Mouse (Mus musculus): ENCODE results near the gene Gtpbp2. TPM values are rescaled to one million over a fixed set of nuclear protein-coding genes. Genes with fewer than 3 reads are reported as not detected.
A peak's percentile ranks its signal among the peaks of the same experiment; 100 is the strongest.

Gtpbp2 gene
- polyA plus RNA-seq, 1 experiment from 2014 or later: 29.9 TPM

- 6% methylated on average over 37 of the region's 37 CpGs for WGBS
- Histone ChIP-seq H3K27ac (ENCODE audit: low read depth) (0 out of 2 replicates have a peak within 1 kb of the TSS, but pooled peaks have one; percentile 12), H3K27me3 (replicated peaks; ENCODE audit: control insufficient read depth, insufficient read depth, low read length) (no peaks in the 10 kb centered on the region), H3K4me3 (ENCODE audit: low read depth, low read length) (peak within 1 kb of the TSS; percentile 49), H3K9ac (ENCODE audit: low read length) (peak within 1 kb of the TSS; percentile 27), H3K9me3 (ENCODE audit: control insufficient read depth, low read length) (no peaks in the 10 kb centered on the region), H3K4me1 (replicated peaks; ENCODE audit: control insufficient read depth, insufficient read depth, low read length) (peaks cover 6% of the 10 kb centered on the region; the same call in 1 of the 2 replicates), H3K36me3 (ENCODE audit: control insufficient read depth, insufficient read depth, low read length) (peaks cover 25% of the 10 kb centered on the region), H3K4me2 (ENCODE audit: low read length) (peak within 1 kb of the TSS; percentile 85)
- DNase-seq (ENCODE audit: low spot score) (peak; percentile 92), ATAC-seq (replicated peaks; ENCODE audit: low FRiP score, low TSS enrichment, low read depth) (peak; percentile 95)
Measured at GRCm38 (mm10) chr17:46143578-46144423, 17.0 kb upstream of the Gtpbp2 start, which contains the start of gene Rsph9. Gene Rsph9 (minus strand): TSS chr17:46144216.

GRCm38 (mm10) chr17:46152847-46153782 lies 7.7 kb upstream of the Gtpbp2 start, which contains the start of gene Mad2l1bp:
Gene Mad2l1bp (minus strand): TSS chr17:46153553.
- Histone ChIP-seq H3K27ac (ENCODE audit: low read depth) (peak within 1 kb of the TSS; percentile 69; the same call in 1 of the 2 replicates), H3K4me2 (ENCODE audit: low read length) (peak within 1 kb of the TSS; percentile 94), H3K4me1 (replicated peaks; ENCODE audit: control insufficient read depth, insufficient read depth, low read length) (peaks cover 7% of the 10 kb centered on the region), H3K9me3 (ENCODE audit: control insufficient read depth, low read length) (no peaks in the 10 kb centered on the region), H3K36me3 (ENCODE audit: control insufficient read depth, insufficient read depth, low read length) (peaks cover 18% of the 10 kb centered on the region), H3K9ac (ENCODE audit: low read length) (peak within 1 kb of the TSS; percentile 67), H3K4me3 (ENCODE audit: low read depth, low read length) (peak within 1 kb of the TSS; percentile 80), H3K27me3 (replicated peaks; ENCODE audit: control insufficient read depth, insufficient read depth, low read length) (no peaks in the 10 kb centered on the region)
- WGBS: 5% methylated on average over 33 of the region's 33 CpGs
- peak; percentile 91 for ATAC-seq (replicated peaks; ENCODE audit: low FRiP score, low TSS enrichment, low read depth)
- DNase-seq (ENCODE audit: low spot score): peak; percentile 84

GRCm38 (mm10) chr17:46154336-46154735 lies 6.5 kb upstream of the Gtpbp2 start:
- 92% methylated on average over 3 of the region's 3 CpGs for WGBS
- Histone ChIP-seq H3K27me3 (replicated peaks; ENCODE audit: control insufficient read depth, insufficient read depth, low read length) (no peaks in the 10 kb centered on the region), H3K36me3 (ENCODE audit: control insufficient read depth, insufficient read depth, low read length) (peaks cover 6% of the 10 kb centered on the region; the same call in 1 of the 2 replicates), H3K9ac (ENCODE audit: low read length) (no peak overlapping the region), H3K9me3 (ENCODE audit: control insufficient read depth, low read length) (no peaks in the 10 kb centered on the region), H3K4me1 (replicated peaks; ENCODE audit: control insufficient read depth, insufficient read depth, low read length) (peaks cover 7% of the 10 kb centered on the region), H3K4me3 (ENCODE audit: low read depth, low read length) (no peak overlapping the region), H3K4me2 (ENCODE audit: low read length) (no peak overlapping the region), H3K27ac (ENCODE audit: low read depth) (no peak overlapping the region)
- DNase-seq (ENCODE audit: low spot score) (no peak), ATAC-seq (replicated peaks; ENCODE audit: low FRiP score, low TSS enrichment, low read depth) (no peak)

- Histone ChIP-seq H3K4me2 (ENCODE audit: low read length) (no peak overlapping the region), H3K9me3 (ENCODE audit: control insufficient read depth, low read length) (no peaks in the 10 kb centered on the region), H3K27ac (ENCODE audit: low read depth) (no peak overlapping the region), H3K36me3 (ENCODE audit: control insufficient read depth, insufficient read depth, low read length) (no peaks in the 10 kb centered on the region; the same call in 1 of the 2 replicates), H3K4me1 (replicated peaks; ENCODE audit: control insufficient read depth, insufficient read depth, low read length) (peaks cover 12% of the 10 kb centered on the region), H3K27me3 (replicated peaks; ENCODE audit: control insufficient read depth, insufficient read depth, low read length) (no peaks in the 10 kb centered on the region), H3K9ac (ENCODE audit: low read length) (no peak overlapping the region), H3K4me3 (ENCODE audit: low read depth, low read length) (no peak overlapping the region)
- no peak for DNase-seq (ENCODE audit: low spot score)
- WGBS: 81% methylated on average over 5 of the region's 5 CpGs
- ATAC-seq (replicated peaks; ENCODE audit: low FRiP score, low TSS enrichment, low read depth): no peak
Measured at GRCm38 (mm10) chr17:46156680-46157079, 4.2 kb upstream of the Gtpbp2 start.

- no peaks in the 10 kb centered on the region for H3K36me3 ChIP-seq (ENCODE audit: control insufficient read depth, insufficient read depth, low read length)
- no peaks in the 10 kb centered on the region for H3K27me3 ChIP-seq (replicated peaks; ENCODE audit: control insufficient read depth, insufficient read depth, low read length)
- H3K27ac ChIP-seq (ENCODE audit: low read depth): no peak overlapping the region
- H3K4me3 ChIP-seq (ENCODE audit: low read depth, low read length): no peak overlapping the region
- no peak overlapping the region for H3K9ac ChIP-seq (ENCODE audit: low read length)
- 89% methylated on average over 8 of the region's 8 CpGs for WGBS
- no peak for ATAC-seq (replicated peaks; ENCODE audit: low FRiP score, low TSS enrichment, low read depth)
- no peak overlapping the region for H3K4me2 ChIP-seq (ENCODE audit: low read length)
- no peak for DNase-seq (ENCODE audit: low spot score)
- peaks cover 17% of the 10 kb centered on the region for H3K4me1 ChIP-seq (replicated peaks; ENCODE audit: control insufficient read depth, insufficient read depth, low read length)
- H3K9me3 ChIP-seq (ENCODE audit: control insufficient read depth, low read length): no peaks in the 10 kb centered on the region
Measured at GRCm38 (mm10) chr17:46157131-46157530, 3.7 kb upstream of the Gtpbp2 start.

GRCm38 (mm10) chr17:46159236-46159635 lies 1.6 kb upstream of the Gtpbp2 start:
- peaks cover 2% of the 10 kb centered on the region for H3K36me3 ChIP-seq (ENCODE audit: control insufficient read depth, insufficient read depth, low read length)
- H3K4me3 ChIP-seq (ENCODE audit: low read depth, low read length): no peak overlapping the region
- 60% methylated on average over 2 of the region's 2 CpGs for WGBS
- no peak overlapping the region for H3K27ac ChIP-seq (ENCODE audit: low read depth)
- no peaks in the 10 kb centered on the region for H3K27me3 ChIP-seq (replicated peaks; ENCODE audit: control insufficient read depth, insufficient read depth, low read length)
- no peaks in the 10 kb centered on the region for H3K9me3 ChIP-seq (ENCODE audit: control insufficient read depth, low read length)
- peaks cover 21% of the 10 kb centered on the region for H3K4me1 ChIP-seq (replicated peaks; ENCODE audit: control insufficient read depth, insufficient read depth, low read length)
- peak overlapping the region; percentile 91 for H3K4me2 ChIP-seq (ENCODE audit: low read length)
- DNase-seq (ENCODE audit: low spot score) (no peak), ATAC-seq (replicated peaks; ENCODE audit: low FRiP score, low TSS enrichment, low read depth) (no peak)
- no peak overlapping the region for H3K9ac ChIP-seq (ENCODE audit: low read length)

GRCm38 (mm10) chr17:46160090-46160662 lies 656 bp upstream of the Gtpbp2 start:
- ATAC-seq (replicated peaks; ENCODE audit: low FRiP score, low TSS enrichment, low read depth) (peak; percentile 73), DNase-seq (ENCODE audit: low spot score) (peak; percentile 95)
- Histone ChIP-seq H3K4me2 (ENCODE audit: low read length) (peak overlapping the region; percentile 91), H3K9me3 (ENCODE audit: control insufficient read depth, low read length) (no peaks in the 10 kb centered on the region), H3K9ac (ENCODE audit: low read length) (peak overlapping the region; percentile 44), H3K27me3 (replicated peaks; ENCODE audit: control insufficient read depth, insufficient read depth, low read length) (no peaks in the 10 kb centered on the region), H3K27ac (ENCODE audit: low read depth) (peak overlapping the region; percentile 83), H3K4me3 (ENCODE audit: low read depth, low read length) (peak overlapping the region; percentile 80), H3K4me1 (replicated peaks; ENCODE audit: control insufficient read depth, insufficient read depth, low read length) (peaks cover 21% of the 10 kb centered on the region), H3K36me3 (ENCODE audit: control insufficient read depth, insufficient read depth, low read length) (peaks cover 11% of the 10 kb centered on the region)
- WGBS: under 1% methylated on average over 16 of the region's 16 CpGs

GRCm38 (mm10) chr17:46161179-46161578 lies 347 bp downstream of the Gtpbp2 start:
- Histone ChIP-seq H3K36me3 (ENCODE audit: control insufficient read depth, insufficient read depth, low read length) (peaks cover 21% of the 10 kb centered on the region), H3K9me3 (ENCODE audit: control insufficient read depth, low read length) (no peaks in the 10 kb centered on the region), H3K4me3 (ENCODE audit: low read depth, low read length) (peak overlapping the region; percentile 80), H3K4me1 (replicated peaks; ENCODE audit: control insufficient read depth, insufficient read depth, low read length) (peaks cover 21% of the 10 kb centered on the region), H3K4me2 (ENCODE audit: low read length) (peak overlapping the region; percentile 55), H3K27ac (ENCODE audit: low read depth) (peak overlapping the region; percentile 83), H3K9ac (ENCODE audit: low read length) (peak overlapping the region; percentile 84), H3K27me3 (replicated peaks; ENCODE audit: control insufficient read depth, insufficient read depth, low read length) (no peaks in the 10 kb centered on the region)
- ATAC-seq (replicated peaks; ENCODE audit: low FRiP score, low TSS enrichment, low read depth) (peak; percentile 34), DNase-seq (ENCODE audit: low spot score) (no peak)
- WGBS: 0% methylated on average over 19 of the region's 19 CpGs
